Mouse (Mus musculus): ENCODE measurements around the gene Ankrd11. TPM values are rescaled to one million over a fixed set of nuclear protein-coding genes. Genes with fewer than 3 reads are reported as not detected.

Gene Ankrd11
- total and polyA plus RNA-seq, 2 experiments from 2014 or later: 75.9 to 96.6 TPM

- ATAC-seq (no peak), DNase-seq (ENCODE audit: low spot score) (no peak)
- Histone ChIP-seq H3K27ac (no peak overlapping the region; the same call in 1 of the 2 replicates), H3K9ac (replicated peaks; ENCODE audit: low read length) (no peak overlapping the region), H3K9me3 (ENCODE audit: low read length) (no peaks in the 10 kb centered on the region), H3K4me3 (ENCODE audit: low read length) (no peak overlapping the region), H3K27me3 (ENCODE audit: insufficient read depth, low read length) (no peaks in the 10 kb centered on the region), H3K4me1 (ENCODE audit: insufficient read depth, low read length) (peaks cover 10% of the 10 kb centered on the region), H3K36me3 (ENCODE audit: insufficient read depth, low read length) (no peaks in the 10 kb centered on the region), H3K4me2 (ENCODE audit: low read depth, low read length) (no peak overlapping the region)
- no peak for TF ChIP-seq CTCF (IDR thresholded peaks at IDR 0.05; ENCODE audit: low read depth)
- 70% methylated on average over 7 of the region's 7 CpGs for WGBS
Observed at GRCm38 (mm10) chr8:122918438-122919107, 123.5 kb downstream of the Ankrd11 start.

GRCm38 (mm10) chr8:122917531-122918392 lies 124.3 kb downstream of the Ankrd11 start:
- Histone ChIP-seq H3K9ac (replicated peaks; ENCODE audit: low read length) (no peak overlapping the region), H3K4me3 (ENCODE audit: low read length) (no peak overlapping the region), H3K27me3 (ENCODE audit: insufficient read depth, low read length) (no peaks in the 10 kb centered on the region), H3K27ac (no peak overlapping the region; the same call in 1 of the 2 replicates), H3K4me1 (ENCODE audit: insufficient read depth, low read length) (peaks cover 10% of the 10 kb centered on the region), H3K9me3 (ENCODE audit: low read length) (no peaks in the 10 kb centered on the region), H3K36me3 (ENCODE audit: insufficient read depth, low read length) (no peaks in the 10 kb centered on the region), H3K4me2 (ENCODE audit: low read depth, low read length) (peak overlapping the region; percentile 5; the same call in 1 of the 2 replicates)
- no peak for ATAC-seq
- no peak for DNase-seq (ENCODE audit: low spot score)
- WGBS: 50% methylated on average over 11 of the region's 11 CpGs
- no peak for TF ChIP-seq CTCF (IDR thresholded peaks at IDR 0.05; ENCODE audit: low read depth)

- H3K9me3 ChIP-seq (ENCODE audit: low read length): no peaks in the 10 kb centered on the region
- no peak for TF ChIP-seq CTCF (IDR thresholded peaks at IDR 0.05; ENCODE audit: low read depth)
- H3K4me3 ChIP-seq (ENCODE audit: low read length): no peak overlapping the region
- H3K4me1 ChIP-seq (ENCODE audit: insufficient read depth, low read length): peaks cover 10% of the 10 kb centered on the region
- H3K27me3 ChIP-seq (ENCODE audit: insufficient read depth, low read length): no peaks in the 10 kb centered on the region
- H3K27ac ChIP-seq: no peak overlapping the region
- no peak for ATAC-seq
- no peak for DNase-seq (ENCODE audit: low spot score)
- H3K36me3 ChIP-seq (ENCODE audit: insufficient read depth, low read length): no peaks in the 10 kb centered on the region
- H3K4me2 ChIP-seq (ENCODE audit: low read depth, low read length): no peak overlapping the region
- no peak overlapping the region for H3K9ac ChIP-seq (replicated peaks; ENCODE audit: low read length)
- 74% methylated on average over 3 of the region's 3 CpGs for WGBS
Observed at GRCm38 (mm10) chr8:122916766-122917165, 125.3 kb downstream of the Ankrd11 start.

- TF ChIP-seq CTCF (IDR thresholded peaks at IDR 0.05; ENCODE audit: low read depth): no peak
- Histone ChIP-seq H3K9me3 (ENCODE audit: low read length) (no peaks in the 10 kb centered on the region), H3K27me3 (ENCODE audit: insufficient read depth, low read length) (no peaks in the 10 kb centered on the region), H3K4me3 (ENCODE audit: low read length) (no peak overlapping the region), H3K4me1 (ENCODE audit: insufficient read depth, low read length) (no peaks in the 10 kb centered on the region; the same call in none of the 2 replicates), H3K9ac (replicated peaks; ENCODE audit: low read length) (no peak overlapping the region), H3K4me2 (ENCODE audit: low read depth, low read length) (no peak overlapping the region), H3K36me3 (ENCODE audit: insufficient read depth, low read length) (0 out of 2 replicates have a peak, but pooled peaks cover 4% of the 10 kb centered on the region), H3K27ac (no peak overlapping the region)
- WGBS: 76% methylated on average over 4 of the region's 4 CpGs
- ATAC-seq (no peak), DNase-seq (ENCODE audit: low spot score) (no peak)
Observed at GRCm38 (mm10) chr8:122912871-122913270, 129.2 kb downstream of the Ankrd11 start.

GRCm38 (mm10) chr8:122912150-122912549 lies 129.9 kb downstream of the Ankrd11 start:
- H3K9me3 ChIP-seq (ENCODE audit: low read length): no peaks in the 10 kb centered on the region
- no peaks in the 10 kb centered on the region for H3K27me3 ChIP-seq (ENCODE audit: insufficient read depth, low read length)
- TF ChIP-seq CTCF (IDR thresholded peaks at IDR 0.05; ENCODE audit: low read depth): no peak
- 72% methylated on average over 3 of the region's 3 CpGs for WGBS
- H3K27ac ChIP-seq: no peak overlapping the region
- ATAC-seq (no peak), DNase-seq (ENCODE audit: low spot score) (no peak)
- H3K4me1 ChIP-seq (ENCODE audit: insufficient read depth, low read length): no peaks in the 10 kb centered on the region; the same call in 1 of the 2 replicates
- H3K4me2 ChIP-seq (ENCODE audit: low read depth, low read length): no peak overlapping the region
- no peak overlapping the region for H3K9ac ChIP-seq (replicated peaks; ENCODE audit: low read length)
- 0 out of 2 replicates have a peak, but pooled peaks cover 8% of the 10 kb centered on the region for H3K36me3 ChIP-seq (ENCODE audit: insufficient read depth, low read length)
- H3K4me3 ChIP-seq (ENCODE audit: low read length): no peak overlapping the region

- WGBS: 26% methylated on average over 6 of the region's 6 CpGs
- peak; percentile 98 for TF ChIP-seq CTCF (IDR thresholded peaks at IDR 0.05; ENCODE audit: low read depth)
- no peak overlapping the region for H3K4me3 ChIP-seq (ENCODE audit: low read length)
- no peak overlapping the region for H3K9ac ChIP-seq (replicated peaks; ENCODE audit: low read length)
- H3K9me3 ChIP-seq (ENCODE audit: low read length): no peaks in the 10 kb centered on the region
- H3K36me3 ChIP-seq (ENCODE audit: insufficient read depth, low read length): 0 out of 2 replicates have a peak, but pooled peaks cover 8% of the 10 kb centered on the region
- peak; percentile 92 for DNase-seq (ENCODE audit: low spot score)
- no peak overlapping the region for H3K4me2 ChIP-seq (ENCODE audit: low read depth, low read length)
- no peaks in the 10 kb centered on the region for H3K27me3 ChIP-seq (ENCODE audit: insufficient read depth, low read length)
- no peaks in the 10 kb centered on the region; the same call in 1 of the 2 replicates for H3K4me1 ChIP-seq (ENCODE audit: insufficient read depth, low read length)
- H3K27ac ChIP-seq: no peak overlapping the region
- ATAC-seq: peak; percentile 93
Observed at GRCm38 (mm10) chr8:122906463-122907021, 135.5 kb downstream of the Ankrd11 start.
